Mouse (Mus musculus): ENCODE data around the gene Lmntd1.

Gene Lmntd1

GRCm38 (mm10) chr6:145374372-145374771 lies 239.7 kb downstream of the Lmntd1 start:
- DNase-seq: no peak

- no peak for DNase-seq
These were observed 240.4 kb downstream of the Lmntd1 start for GRCm38 (mm10) chr6:145373712-145374221.

- no peak for DNase-seq
These were observed 242.1 kb downstream of the Lmntd1 start for GRCm38 (mm10) chr6:145372066-145372465.

- DNase-seq: no peak
These were observed 242.5 kb downstream of the Lmntd1 start for GRCm38 (mm10) chr6:145371586-145371985.

- no peak for DNase-seq
These were observed 243.8 kb downstream of the Lmntd1 start for GRCm38 (mm10) chr6:145370302-145370701.

- no peak for DNase-seq
These were observed 244.8 kb downstream of the Lmntd1 start for GRCm38 (mm10) chr6:145369290-145369689.

GRCm38 (mm10) chr6:145366488-145366887 lies 247.6 kb downstream of the Lmntd1 start:
- no peak for DNase-seq

- no peak for DNase-seq
These were observed 250.4 kb downstream of the Lmntd1 start for GRCm38 (mm10) chr6:145363698-145364097.

- DNase-seq: no peak
These were observed 252.9 kb downstream of the Lmntd1 start for GRCm38 (mm10) chr6:145361109-145361694.

GRCm38 (mm10) chr6:145359470-145360430 lies 254.4 kb downstream of the Lmntd1 start:
- peak; percentile 57 for DNase-seq

GRCm38 (mm10) chr6:145358001-145358400 lies 256.1 kb downstream of the Lmntd1 start:
- DNase-seq: no peak

GRCm38 (mm10) chr6:145353806-145354205 lies 260.3 kb downstream of the Lmntd1 start:
- no peak for DNase-seq

GRCm38 (mm10) chr6:145352705-145353104 lies 261.4 kb downstream of the Lmntd1 start:
- DNase-seq: no peak

GRCm38 (mm10) chr6:145348196-145348915 lies 265.8 kb downstream of the Lmntd1 start:
- DNase-seq: peak; percentile 72

GRCm38 (mm10) chr6:145347641-145348040 lies 266.5 kb downstream of the Lmntd1 start:
- DNase-seq: no peak

- no peak for DNase-seq
These were observed 267.1 kb downstream of the Lmntd1 start for GRCm38 (mm10) chr6:145346789-145347557.

GRCm38 (mm10) chr6:145346305-145346704 lies 267.8 kb downstream of the Lmntd1 start:
- DNase-seq: no peak

- no peak for DNase-seq
These were observed 269.4 kb downstream of the Lmntd1 start for GRCm38 (mm10) chr6:145344719-145345118.

- DNase-seq: no peak
These were observed 270.7 kb downstream of the Lmntd1 start for GRCm38 (mm10) chr6:145343457-145343856.

- no peak for DNase-seq
These were observed 271.3 kb downstream of the Lmntd1 start for GRCm38 (mm10) chr6:145342836-145343235.

GRCm38 (mm10) chr6:145341301-145342193 lies 272.6 kb downstream of the Lmntd1 start:
- DNase-seq: peak; percentile 85

All from thymus, postnatal 25 days (tissue).